Mouse (Mus musculus) limb, embryonic 11.5 days (tissue): Measurements from ENCODE around the gene Repin1. TPM values are rescaled to one million over a fixed set of nuclear protein-coding genes. Genes with fewer than 3 reads are reported as not detected.
A peak's percentile ranks its signal among the peaks of the same experiment; 100 is the strongest.

ENCODE experiments used
- ATAC-seq: fragments of 200-750 bp; cut with Nextera tagmentation; 2 replicates; pipeline ENCODE4 v1.8.0; 2017; ENCODE audit warnings: low read depth; ENCODE audit not compliant: insufficient number of reproducible peaks, low FRiP score, low TSS enrichment
- DNase-seq: peaks from one replicate; pipeline ENCODE4 v3.0.0-alpha.2; 2015; ENCODE audit warnings: low spot score
- H3K27ac ChIP-seq: fragments of 300-500 bp; sonication (generic); replicated peaks from 2 replicates; pipeline ENCODE4 v1.5.1; 2014; ENCODE audit warnings: low read depth, mild to moderate bottlenecking, low read length
- H3K27me3 ChIP-seq: fragments of 300-500 bp; sonication (generic); 2 replicates; pipeline ENCODE4 v1.6.1; 2014; ENCODE audit warnings: mild to moderate bottlenecking, low read length, mixed read lengths; ENCODE audit not compliant: control insufficient read depth, insufficient read depth
- H3K36me3 ChIP-seq: fragments of 300-500 bp; sonication (generic); 2 replicates; pipeline ENCODE4 v1.6.1; 2014; ENCODE audit warnings: mild to moderate bottlenecking, low read length, moderate library complexity, mixed read lengths; ENCODE audit not compliant: control insufficient read depth, insufficient read depth
- H3K4me1 ChIP-seq: fragments of 300-500 bp; sonication (generic); 2 replicates; pipeline ENCODE4 v1.6.1; 2014; ENCODE audit warnings: low read length, mixed read lengths; ENCODE audit not compliant: control insufficient read depth, insufficient read depth
- H3K4me2 ChIP-seq: fragments of 300-500 bp; sonication (generic); 2 replicates; pipeline ENCODE4 v1.6.1; 2014; ENCODE audit warnings: low read depth, mild to moderate bottlenecking, moderate library complexity; ENCODE audit not compliant: severe bottlenecking
- H3K4me3 ChIP-seq: fragments of 300-500 bp; sonication (generic); 2 replicates; pipeline ENCODE4 v1.5.1; 2014; ENCODE audit warnings: low read depth, low read length
- H3K9ac ChIP-seq: fragments of 300-500 bp; sonication (generic); 2 replicates; pipeline ENCODE4 v1.6.1; 2014; ENCODE audit warnings: mild to moderate bottlenecking, low read length
- H3K9me3 ChIP-seq: fragments of 300-500 bp; sonication (generic); 2 replicates; pipeline ENCODE4 v1.6.1; 2016; ENCODE audit warnings: low read length; ENCODE audit not compliant: control insufficient read depth
- WGBS: fragments of 180-500 bp; shearing (Covaris S2); extraction: QIAGEN DNeasy Blood & Tissue Kit; methylation state at CpG from one replicate; pipeline ENCODE4 v1.1.7; 2014; 5-methylcytosine and 5-hydroxymethylcytosine counted together
- polyA plus RNA-seq: library from polyadenylated mRNA; unstranded; fragments of >200 nt; fragmentation: Nextera tagmentation; extraction: Ambion mirVana; gene quantifications from 2 replicates; pipeline ENCODE4 v1.2.1, GENCODE M21; 2014

Gene Repin1
- polyA plus RNA-seq, 1 experiment from 2014 or later, result 46.1 TPM

- WGBS, result 42% methylated on average over 1 of the region's 1 CpGs
- DNase-seq (no peak), ATAC-seq (no peak)
Observed at GRCm38 (mm10) chr6:48623460-48623859, 29.8 kb downstream of the Repin1 start.

GRCm38 (mm10) chr6:48626464-48626863 lies 32.8 kb downstream of the Repin1 start, which contains the start of gene AI854703:
TSS of gene AI854703 (plus strand) at chr6:48626764.
- H3K4me2 ChIP-seq, result peak within 1 kb of the TSS; percentile 77
- 30% methylated on average over 8 of the region's 8 CpGs for WGBS
- H3K4me3 ChIP-seq, result peak within 1 kb of the TSS; percentile 46
- DNase-seq (no peak), ATAC-seq (no peak)
- peak within 1 kb of the TSS; percentile 47; the same call in 1 of the 2 replicates for H3K9ac ChIP-seq
- peaks cover 26% of the 10 kb centered on the region for H3K27me3 ChIP-seq
- H3K4me1 ChIP-seq, result peaks cover 5% of the 10 kb centered on the region
- H3K9me3 ChIP-seq, result no peaks in the 10 kb centered on the region
- H3K36me3 ChIP-seq, result no peaks in the 10 kb centered on the region
- H3K27ac ChIP-seq, result no peak within 1 kb of the TSS

More at GRCm38 (mm10) chr6:48623460-48623859, 29.8 kb downstream of the Repin1 start:
- Histone ChIP-seq H3K4me2 (no peak overlapping the region), H3K9me3 (no peaks in the 10 kb centered on the region), H3K4me1 (no peaks in the 10 kb centered on the region), H3K27me3 (peaks cover 10% of the 10 kb centered on the region), H3K4me3 (no peak overlapping the region), H3K36me3 (peaks cover 12% of the 10 kb centered on the region), H3K9ac (no peak overlapping the region), H3K27ac (no peak overlapping the region)

- Histone ChIP-seq H3K4me1 (peaks cover 5% of the 10 kb centered on the region), H3K9me3 (no peaks in the 10 kb centered on the region), H3K27me3 (peaks cover 26% of the 10 kb centered on the region), H3K4me3 (peak overlapping the region; percentile 46), H3K4me2 (peak overlapping the region; percentile 77), H3K27ac (no peak overlapping the region), H3K36me3 (no peaks in the 10 kb centered on the region), H3K9ac (peak overlapping the region; percentile 47; the same call in 1 of the 2 replicates)
- ATAC-seq (0 out of 2 replicates have a peak, but pooled peaks have one; percentile 29), DNase-seq (peak; percentile 74)
- under 1% methylated on average over 32 of the region's 32 CpGs for WGBS
Observed at GRCm38 (mm10) chr6:48626984-48627383, 33.3 kb downstream of the Repin1 start.

- no peak for ATAC-seq
- H3K36me3 ChIP-seq, result no peaks in the 10 kb centered on the region
- H3K4me1 ChIP-seq, result peaks cover 5% of the 10 kb centered on the region
- no peak for DNase-seq
- no peak overlapping the region for H3K27ac ChIP-seq
- H3K9ac ChIP-seq, result peak overlapping the region; percentile 47; the same call in 1 of the 2 replicates
- H3K4me2 ChIP-seq, result peak overlapping the region; percentile 77
- H3K9me3 ChIP-seq, result no peaks in the 10 kb centered on the region
- peak overlapping the region; percentile 46 for H3K4me3 ChIP-seq
- peaks cover 26% of the 10 kb centered on the region for H3K27me3 ChIP-seq
- 3% methylated on average over 7 of the region's 7 CpGs for WGBS
Observed at GRCm38 (mm10) chr6:48627511-48627924, 33.8 kb downstream of the Repin1 start.

- no peak overlapping the region for H3K4me3 ChIP-seq
- ATAC-seq, result no peak
- no peak for DNase-seq
- H3K27me3 ChIP-seq, result peaks cover 26% of the 10 kb centered on the region
- WGBS, result 72% methylated on average over 3 of the region's 3 CpGs
- H3K9ac ChIP-seq, result no peak overlapping the region
- H3K36me3 ChIP-seq, result no peaks in the 10 kb centered on the region
- peaks cover 5% of the 10 kb centered on the region for H3K4me1 ChIP-seq
- H3K4me2 ChIP-seq, result no peak overlapping the region
- H3K27ac ChIP-seq, result no peak overlapping the region
- no peaks in the 10 kb centered on the region for H3K9me3 ChIP-seq
Observed at GRCm38 (mm10) chr6:48628377-48628776, 34.7 kb downstream of the Repin1 start.

GRCm38 (mm10) chr6:48628808-48629660 lies 35.4 kb downstream of the Repin1 start:
- H3K4me3 ChIP-seq, result peak overlapping the region; percentile 35
- peaks cover 26% of the 10 kb centered on the region for H3K27me3 ChIP-seq
- H3K4me1 ChIP-seq, result peaks cover 5% of the 10 kb centered on the region
- WGBS, result 9% methylated on average over 54 of the region's 54 CpGs
- H3K9me3 ChIP-seq, result no peaks in the 10 kb centered on the region
- ATAC-seq (no peak), DNase-seq (no peak)
- H3K4me2 ChIP-seq, result peak overlapping the region; percentile 85
- H3K36me3 ChIP-seq, result no peaks in the 10 kb centered on the region
- H3K27ac ChIP-seq, result no peak overlapping the region
- peak overlapping the region; percentile 49; the same call in 1 of the 2 replicates for H3K9ac ChIP-seq

GRCm38 (mm10) chr6:48629661-48630034 lies 36.0 kb downstream of the Repin1 start:
- peak overlapping the region; percentile 35 for H3K4me3 ChIP-seq
- 0 out of 2 replicates have a peak overlapping the region, but pooled peaks have one; percentile 49 for H3K9ac ChIP-seq
- H3K27ac ChIP-seq, result no peak overlapping the region
- peaks cover 26% of the 10 kb centered on the region for H3K27me3 ChIP-seq
- ATAC-seq (no peak; the same call in 1 of the 2 replicates), DNase-seq (peak; percentile 49)
- no peaks in the 10 kb centered on the region for H3K36me3 ChIP-seq
- peak overlapping the region; percentile 85 for H3K4me2 ChIP-seq
- peaks cover 5% of the 10 kb centered on the region for H3K4me1 ChIP-seq
- WGBS, result 14% methylated on average over 13 of the region's 13 CpGs
- H3K9me3 ChIP-seq, result no peaks in the 10 kb centered on the region

- Histone ChIP-seq H3K4me1 (peaks cover 5% of the 10 kb centered on the region), H3K27me3 (peaks cover 26% of the 10 kb centered on the region), H3K27ac (no peak overlapping the region), H3K9ac (no peak overlapping the region), H3K9me3 (no peaks in the 10 kb centered on the region), H3K36me3 (no peaks in the 10 kb centered on the region), H3K4me2 (no peak overlapping the region), H3K4me3 (no peak overlapping the region)
- WGBS, result 89% methylated on average over 8 of the region's 8 CpGs
- ATAC-seq (no peak), DNase-seq (no peak)
Observed at GRCm38 (mm10) chr6:48630831-48631230, 37.1 kb downstream of the Repin1 start.
